Mouse (Mus musculus): ENCODE results near the gene Nfasc.

Gene Nfasc

GRCm38 (mm10) chr1:132533840-132534239, 207.8 kb downstream of the Nfasc start:
- DNase-seq, result peak; percentile 69 to 73

- DNase-seq, result no peak
Observed at GRCm38 (mm10) chr1:132532521-132532920, 209.1 kb downstream of the Nfasc start.

GRCm38 (mm10) chr1:132530631-132531191, 210.9 kb downstream of the Nfasc start:
- peak; percentile 35 to 40 for DNase-seq

- DNase-seq, result no peak
Observed at GRCm38 (mm10) chr1:132528647-132529334, 212.8 kb downstream of the Nfasc start.

- no peak for DNase-seq
Observed at GRCm38 (mm10) chr1:132528071-132528470, 213.5 kb downstream of the Nfasc start.

GRCm38 (mm10) chr1:132525832-132526231, 215.8 kb downstream of the Nfasc start:
- DNase-seq, result peak; percentile 76 to 78

- DNase-seq, result peak; percentile 70 to 73
Observed at GRCm38 (mm10) chr1:132523920-132524319, 217.7 kb downstream of the Nfasc start.

GRCm38 (mm10) chr1:132523048-132523447, 218.5 kb downstream of the Nfasc start:
- no peak for DNase-seq

- DNase-seq, result peak; percentile 71 to 78
Observed at GRCm38 (mm10) chr1:132520764-132521163, 220.8 kb downstream of the Nfasc start.

- no peak for DNase-seq
Observed at GRCm38 (mm10) chr1:132519734-132520133, 221.9 kb downstream of the Nfasc start.

GRCm38 (mm10) chr1:132518621-132519020, 223.0 kb downstream of the Nfasc start:
- no peak for DNase-seq

GRCm38 (mm10) chr1:132516776-132517175, 224.8 kb downstream of the Nfasc start:
- no peak for DNase-seq

GRCm38 (mm10) chr1:132515339-132515738, 226.3 kb downstream of the Nfasc start:
- no peak for DNase-seq
